Mouse (Mus musculus) gastrocnemius, postnatal 36 days (tissue): ENCODE measurements around the gene Ccnd3. TPM values are rescaled to one million over a fixed set of nuclear protein-coding genes. Genes with fewer than 3 reads are reported as not detected.
A peak's percentile ranks its signal among the peaks of the same experiment; 100 is the strongest.

Experiments
- DNase-seq, 2 experiments: peaks; one replicate each; pipeline ENCODE4 v3.0.0; 2022
- intact Hi-C: fragments of 180-260 bp; cut with DNase I; formaldehyde crosslinking; loops from one replicate; pipeline ENCODE4 v1.15.1; 2025
- long read RNA-seq, 2 experiments: library from polyadenylated mRNA; stranded (forward); transcript quantifications; one replicate each; pipeline ENCODE4 v2.0.0; 2021
- total RNA-seq, 2 experiments: library from RNA; stranded (reverse); gene quantifications; 2 replicates each; pipeline ENCODE4 v1.2.3; 2021

The Ccnd3 gene
- total RNA-seq = 10 to 100 TPM; 31.4 to 31.5 TPM
- long read RNA-seq, experiment 1, transcript Ccnd3-205 (5 exons, 1,977 nt) = major isoform, 25 of 32 reads
- long read RNA-seq, experiment 1, partial matches to known transcripts = 0 of 32 reads
- long read RNA-seq, experiment 1, other reads (novel, unspliced or antisense) = 5 of 32 reads
- long read RNA-seq, experiment 2, transcript Ccnd3-205 (5 exons, 1,977 nt) = major isoform, 33 of 41 reads
- long read RNA-seq, experiment 2, partial matches to known transcripts = 0 of 41 reads
- long read RNA-seq, experiment 2, other reads (novel, unspliced or antisense) = 7 of 41 reads

DNA sequence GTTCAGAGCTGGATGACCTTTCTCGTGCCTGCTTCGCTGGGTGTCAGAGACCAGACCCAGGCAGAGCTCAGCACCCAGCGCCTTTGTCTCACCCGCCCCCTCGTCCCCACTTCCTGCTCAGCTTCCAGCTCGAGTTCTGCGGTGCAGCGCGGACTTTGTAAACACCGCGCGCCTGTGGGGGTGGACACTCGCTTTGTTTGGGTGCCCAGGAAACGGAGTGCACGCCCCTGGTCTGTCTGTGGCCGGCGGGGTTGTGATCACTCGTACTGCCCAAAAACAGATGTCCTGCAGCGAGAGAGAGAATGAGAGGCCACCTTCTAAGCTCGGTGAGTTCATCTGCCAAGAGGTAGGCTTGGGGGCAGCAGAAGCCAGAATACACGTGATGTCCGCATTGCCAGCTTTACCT lies at the start of gene Ccnd3:
Gene Ccnd3, plus strand, starts transcription at position 111 of the 406 bp plus-strand sequence.
- peak; percentile 62 to 80 for DNase-seq
- intact Hi-C loops = loop anchor here (5.0 kb wide), 2 partner anchors 172 to 182 kb away; partner anchors contain the start of genes Frs3 and Tomm6

DNA sequence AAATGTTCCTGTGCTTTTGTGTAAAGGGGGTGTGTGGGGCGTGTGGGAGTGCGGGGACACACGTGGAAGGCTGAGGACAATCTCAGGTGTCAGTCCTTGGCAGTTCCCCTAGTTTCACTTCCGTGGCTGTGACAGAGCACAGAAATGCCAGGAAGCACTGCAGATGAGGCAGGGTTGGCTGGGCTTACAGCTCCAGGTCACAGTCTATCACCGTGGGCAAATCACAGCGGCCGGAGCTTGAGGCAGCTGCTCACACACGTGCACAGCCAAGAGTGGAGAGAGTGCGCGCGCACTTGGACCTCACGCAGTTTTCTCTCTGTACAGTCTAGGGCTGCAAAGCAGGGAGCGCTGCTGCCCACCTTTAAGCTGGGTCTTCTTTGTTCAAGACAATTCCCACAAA lies 46.5 kb upstream of the Ccnd3 start:
- DNase-seq = no peak
- intact Hi-C loops = no loop called here

DNA sequence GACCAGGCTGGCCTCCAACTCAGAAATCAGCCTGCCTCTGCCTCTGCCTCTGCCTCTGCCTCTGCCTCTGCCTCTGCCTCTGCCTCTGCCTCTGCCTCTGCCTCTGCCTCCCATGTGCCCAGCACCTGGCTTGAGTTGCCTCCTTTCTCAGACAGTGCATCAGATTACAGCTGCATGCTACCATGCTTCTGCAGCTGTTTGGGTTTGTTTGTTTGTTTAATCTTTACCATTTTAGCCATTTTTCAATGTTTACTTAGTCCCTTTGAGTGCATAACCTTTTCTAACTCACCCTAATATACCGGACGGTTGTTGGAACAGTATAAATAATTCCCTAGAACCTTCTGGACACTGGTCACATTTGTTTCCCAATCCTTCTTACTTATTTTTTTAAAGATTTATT lies 45.9 kb upstream of the Ccnd3 start:
- intact Hi-C loops = no loop called here
- no peak for DNase-seq

DNA sequence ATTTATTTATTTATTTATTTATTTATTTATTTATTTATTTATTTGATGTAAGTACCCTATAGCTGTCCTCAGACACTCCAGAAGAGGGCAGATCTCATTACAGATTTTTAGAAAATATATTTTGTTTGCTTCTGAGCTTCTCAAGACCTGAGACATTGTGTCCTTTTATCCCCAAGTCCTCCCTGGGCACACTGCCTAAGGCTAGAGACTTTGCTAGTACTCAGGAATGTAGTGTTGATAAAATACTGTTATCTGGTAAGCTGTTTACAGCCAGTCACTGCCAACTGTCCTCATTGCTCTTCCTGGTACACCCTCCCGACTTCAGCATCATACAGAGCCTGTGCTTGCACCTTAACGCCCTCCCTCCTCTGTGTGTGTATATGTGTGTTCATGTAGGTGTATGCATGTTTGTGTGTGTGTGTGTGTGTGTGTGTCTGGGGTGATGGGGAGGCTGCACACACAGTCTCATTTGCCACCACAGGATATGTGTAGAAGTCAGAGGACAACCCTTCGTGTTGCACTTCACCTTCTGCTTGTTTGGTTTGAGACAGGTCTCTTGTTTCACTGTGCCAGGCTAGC lies 45.4 kb upstream of the Ccnd3 start:
- intact Hi-C loops = no loop called here
- DNase-seq = no peak

DNA sequence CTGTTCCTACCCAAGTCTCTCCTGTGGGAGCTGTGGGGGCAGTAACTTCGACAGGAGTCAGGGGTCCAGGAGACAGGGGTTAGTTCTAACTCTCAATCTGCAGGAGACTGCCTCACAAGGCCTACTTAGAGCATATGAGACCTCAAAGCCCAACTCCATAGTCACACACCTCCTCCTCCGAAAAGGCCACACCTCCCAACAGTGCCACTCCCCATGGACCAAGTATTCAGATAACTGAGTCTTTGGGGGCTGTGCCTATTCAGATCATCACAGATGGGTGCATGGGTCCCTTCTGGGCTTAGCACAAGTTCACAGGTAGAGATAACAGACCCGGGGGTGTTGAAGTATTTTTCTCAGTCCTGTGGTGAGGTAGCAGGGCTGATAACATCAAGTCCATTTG lies 43.2 kb upstream of the Ccnd3 start:
- DNase-seq = no peak
- intact Hi-C loops = no loop called here

DNA sequence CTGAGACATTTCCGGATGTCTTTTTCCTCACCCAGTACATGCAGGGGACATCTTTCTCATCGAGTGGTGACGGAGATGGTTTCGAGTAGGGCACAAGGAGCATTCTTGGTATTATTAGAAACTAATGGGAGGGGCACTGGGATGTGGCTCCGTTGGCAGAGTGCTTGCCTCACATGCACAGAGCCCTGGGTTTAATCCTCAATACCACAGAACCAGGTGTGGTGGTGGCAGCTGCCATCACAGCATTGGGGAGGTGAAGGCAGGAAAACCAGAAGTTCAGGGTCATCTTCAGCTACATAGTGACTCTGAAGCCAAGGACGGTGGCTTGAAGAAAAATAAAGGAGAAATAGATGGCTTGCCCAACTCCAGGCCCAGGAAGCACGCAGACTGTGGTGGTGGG lies 42.6 kb upstream of the Ccnd3 start:
- no peak for DNase-seq
- intact Hi-C loops = no loop called here

DNA sequence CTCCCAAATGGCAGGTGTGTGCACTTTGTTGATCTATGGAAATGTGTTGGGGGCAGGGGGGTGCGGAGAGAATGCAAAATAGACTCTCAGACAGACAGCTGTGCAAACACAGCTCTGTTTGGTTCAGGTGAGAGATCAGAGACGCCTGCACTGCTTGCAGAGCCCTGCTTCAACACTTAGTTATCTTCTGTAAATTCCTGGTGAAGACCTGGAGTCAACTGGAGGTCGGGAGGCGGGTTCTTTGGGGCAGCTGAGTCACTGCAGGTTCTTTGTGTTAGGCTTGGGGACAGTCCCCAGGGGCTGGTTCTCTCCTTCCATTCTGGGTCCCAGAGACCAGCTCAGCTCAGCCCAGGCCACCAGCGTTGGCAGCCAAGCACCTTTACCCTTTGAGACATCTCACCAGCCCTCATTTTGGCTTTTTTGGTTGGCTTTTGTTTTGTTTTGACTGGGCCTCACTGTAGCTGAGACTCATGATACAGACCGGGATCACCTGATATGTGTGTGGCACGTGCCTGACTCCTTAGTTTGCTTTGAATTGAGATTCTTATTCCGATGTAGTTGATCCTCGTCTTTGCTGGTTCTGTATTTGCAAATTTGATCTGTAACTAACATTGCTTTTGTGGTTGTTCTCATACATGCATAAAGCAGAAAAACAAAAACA lies 42.0 kb upstream of the Ccnd3 start:
- DNase-seq = no peak
- intact Hi-C loops = no loop called here

DNA sequence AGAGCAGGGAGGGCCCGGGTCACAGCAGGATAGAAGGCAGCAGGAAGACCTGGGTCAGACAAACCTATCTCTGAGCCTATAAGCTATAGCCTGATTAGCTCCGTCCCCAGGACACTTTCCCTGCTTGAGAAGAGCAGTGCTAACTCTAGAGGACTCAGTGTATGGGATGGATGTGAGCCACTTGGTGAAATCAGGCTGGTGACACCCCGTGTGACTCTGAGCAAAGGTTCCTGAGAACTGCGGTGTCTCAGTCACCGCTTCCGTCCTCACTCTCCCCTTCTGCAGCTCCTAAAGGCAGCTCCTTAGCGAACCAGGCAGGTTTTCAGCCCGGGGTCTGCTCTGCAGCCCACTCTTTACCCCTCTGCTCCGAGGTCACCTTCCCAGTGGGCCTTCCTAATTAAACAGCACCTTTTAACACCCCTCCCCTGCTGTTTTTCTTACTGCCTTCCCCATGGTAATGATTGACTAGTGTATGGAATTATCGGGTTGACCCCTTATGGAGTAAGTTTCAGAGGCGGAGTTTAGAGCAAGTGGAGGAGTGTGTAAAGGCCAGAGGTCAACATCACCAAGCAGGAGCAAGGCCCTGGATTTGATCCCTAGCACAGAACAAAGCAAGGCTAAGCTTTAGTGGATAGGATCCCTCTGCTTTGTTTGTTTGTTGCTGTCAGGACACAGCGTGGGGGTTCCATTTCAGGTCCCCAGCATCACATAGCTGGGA lies 40.4 kb upstream of the Ccnd3 start:
- no peak for DNase-seq
- intact Hi-C loops = no loop called here

DNA sequence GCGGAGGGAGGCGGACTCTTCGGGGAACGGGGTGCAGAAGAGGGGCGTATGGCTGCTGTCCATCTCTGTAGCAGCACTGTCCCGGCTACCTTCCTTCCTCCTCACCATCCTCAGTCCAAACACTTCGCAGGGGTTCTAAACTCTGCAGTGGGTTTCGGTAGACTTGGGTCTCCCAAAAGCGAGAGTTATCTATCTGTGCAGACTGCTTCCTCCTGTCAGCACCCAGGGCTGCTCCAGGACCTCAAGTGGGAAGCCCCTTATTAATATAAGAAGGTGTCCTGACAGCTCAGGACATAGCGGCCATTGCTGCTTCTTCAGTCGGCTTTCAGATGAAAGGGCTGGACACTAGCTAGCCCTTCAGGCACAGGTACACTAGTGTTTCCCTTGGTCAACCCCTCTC lies 39.8 kb upstream of the Ccnd3 start:
- no peak for DNase-seq
- intact Hi-C loops = no loop called here

DNA sequence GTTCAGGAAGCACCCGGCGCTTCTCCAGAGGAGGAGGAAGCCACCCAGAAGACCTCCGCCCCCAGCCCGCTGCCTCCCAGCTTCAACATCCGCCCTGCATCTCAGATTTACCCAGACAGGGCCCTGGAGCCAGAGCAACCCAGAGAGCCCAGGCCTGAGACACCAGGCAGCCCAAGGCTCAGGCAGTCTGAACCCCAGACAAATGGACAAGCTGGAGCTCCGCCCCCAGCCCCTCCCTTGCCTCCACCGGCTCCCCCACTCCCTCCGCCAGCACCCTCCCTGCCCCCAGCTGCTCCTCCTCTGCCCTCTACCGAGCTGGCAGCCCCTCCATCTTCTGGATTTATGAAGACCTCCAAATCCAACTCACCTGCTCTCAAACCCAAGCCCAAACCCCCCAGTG lies 38.6 kb upstream of the Ccnd3 start:
- DNase-seq = no peak
- intact Hi-C loops = no loop called here

DNA sequence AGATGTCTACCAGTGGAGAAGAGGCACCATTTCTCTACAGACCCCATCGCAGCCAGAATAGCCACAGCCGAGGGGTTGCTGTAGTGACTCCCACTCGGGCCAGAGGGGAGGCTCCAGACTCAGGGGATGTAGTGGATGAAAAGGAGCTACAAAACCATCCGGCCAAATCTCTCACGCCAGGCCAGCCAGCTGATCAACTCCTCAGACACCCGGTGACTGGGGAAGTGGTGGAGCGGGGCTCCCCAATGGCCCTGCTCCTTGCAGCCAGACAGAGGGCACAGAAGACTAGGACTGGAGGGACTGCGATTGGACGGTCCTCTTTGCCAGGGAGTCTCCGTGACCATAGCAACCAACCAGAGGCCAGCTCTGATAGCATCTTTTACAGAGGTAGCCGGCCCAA lies 37.2 kb upstream of the Ccnd3 start:
- intact Hi-C loops = no loop called here
- DNase-seq = no peak

DNA sequence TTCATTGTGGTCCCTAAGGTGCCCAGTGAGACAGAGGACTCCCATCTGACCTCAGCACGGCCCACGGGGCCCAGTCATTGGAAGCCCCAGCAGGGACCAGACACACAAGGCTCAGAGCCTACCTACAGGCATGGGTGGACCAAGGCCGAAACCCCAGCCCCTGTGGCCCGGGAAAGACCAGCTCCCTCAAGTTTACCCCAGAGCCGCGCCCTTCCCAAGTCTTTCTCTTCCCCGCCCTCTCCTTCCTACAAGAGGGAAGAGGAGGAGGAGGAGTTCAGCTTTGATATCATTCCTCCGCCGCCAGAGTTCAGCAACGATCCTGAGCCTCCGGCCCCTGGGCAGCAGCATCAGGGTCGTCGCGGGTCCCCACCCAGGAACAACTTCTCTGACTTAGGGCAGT lies 36.8 kb upstream of the Ccnd3 start:
- no peak for DNase-seq
- intact Hi-C loops = no loop called here

DNA sequence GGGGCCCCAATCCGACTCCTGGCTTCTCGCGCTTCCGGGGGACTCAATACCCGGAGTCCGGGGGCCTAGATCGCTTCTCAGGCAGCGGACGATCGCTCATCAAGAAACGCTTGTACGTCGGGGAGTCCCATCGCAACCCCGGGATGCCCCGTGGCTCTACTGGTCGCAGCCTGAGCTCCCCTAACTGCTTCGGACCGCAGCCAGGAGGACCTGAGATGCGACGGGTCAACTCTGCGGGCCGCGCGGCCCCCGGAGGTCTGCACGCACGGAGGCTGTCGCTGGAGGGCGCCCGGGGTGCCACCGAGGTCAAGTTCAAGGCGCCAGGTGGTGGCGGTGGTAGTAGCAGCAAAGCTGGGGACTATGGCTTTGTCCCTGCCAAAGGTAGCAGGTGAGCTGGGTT lies 36.4 kb upstream of the Ccnd3 start:
- no peak for DNase-seq
- intact Hi-C loops = no loop called here

DNA sequence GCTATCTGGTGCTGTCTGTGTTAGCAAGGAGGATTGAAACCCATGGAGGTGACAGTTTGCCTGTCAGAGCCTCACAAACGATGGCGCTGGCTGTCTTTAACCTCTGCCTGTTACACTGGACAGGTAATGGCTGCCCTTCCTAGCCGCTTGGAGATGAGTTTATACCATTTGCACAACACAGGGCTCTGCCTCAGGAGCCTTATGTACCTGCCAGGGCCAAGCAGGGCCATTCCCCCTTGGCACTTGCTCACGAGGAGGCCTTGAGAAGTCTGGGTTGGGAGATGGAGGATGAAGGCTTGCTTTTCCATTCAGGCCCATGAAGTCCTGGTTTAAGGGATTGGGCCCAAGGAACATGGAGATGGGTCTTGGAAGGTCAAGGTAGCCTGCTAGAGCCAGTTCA lies 35.2 kb upstream of the Ccnd3 start:
- DNase-seq = no peak
- intact Hi-C loops = no loop called here

DNA sequence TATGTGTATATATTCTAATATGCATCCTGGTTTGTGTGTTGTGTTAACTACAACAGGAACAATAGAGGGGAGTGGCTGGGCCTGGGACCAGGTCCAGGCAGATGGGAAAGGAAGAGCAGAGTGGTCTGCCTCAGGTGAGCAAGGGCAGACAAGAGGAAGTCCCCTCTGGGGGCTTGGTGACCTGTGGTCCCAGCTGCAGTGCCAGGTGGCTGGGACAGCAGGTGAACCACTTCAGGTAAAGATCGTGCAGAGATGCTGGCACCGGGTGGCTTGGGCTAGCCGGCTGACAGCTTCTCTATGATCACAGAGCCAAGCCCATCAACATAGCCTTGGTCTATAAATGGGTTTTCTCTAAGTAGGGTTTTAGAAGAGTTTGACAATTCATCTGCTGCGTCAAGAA lies 34.7 kb upstream of the Ccnd3 start:
- intact Hi-C loops = no loop called here
- DNase-seq = no peak

DNA sequence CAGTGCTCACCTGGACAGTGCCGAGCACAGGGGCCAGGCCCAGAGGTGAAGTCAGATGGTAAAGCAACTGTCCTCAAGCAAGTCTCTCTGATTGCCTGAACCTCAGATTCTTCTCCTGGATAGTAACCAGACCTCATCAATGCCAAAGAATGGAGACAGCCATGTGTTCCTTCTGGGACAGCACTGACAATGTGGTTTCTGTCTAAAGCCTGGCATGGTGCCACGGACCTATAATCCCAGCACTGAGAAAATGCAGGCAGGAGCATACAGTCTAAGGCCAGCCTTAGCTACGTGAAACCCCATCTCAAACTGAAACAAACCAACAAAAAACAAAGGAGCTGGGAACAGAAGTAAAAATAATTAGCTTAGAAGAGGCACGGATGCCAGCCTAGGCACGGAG lies 34.2 kb upstream of the Ccnd3 start:
- no peak for DNase-seq
- intact Hi-C loops = no loop called here

DNA sequence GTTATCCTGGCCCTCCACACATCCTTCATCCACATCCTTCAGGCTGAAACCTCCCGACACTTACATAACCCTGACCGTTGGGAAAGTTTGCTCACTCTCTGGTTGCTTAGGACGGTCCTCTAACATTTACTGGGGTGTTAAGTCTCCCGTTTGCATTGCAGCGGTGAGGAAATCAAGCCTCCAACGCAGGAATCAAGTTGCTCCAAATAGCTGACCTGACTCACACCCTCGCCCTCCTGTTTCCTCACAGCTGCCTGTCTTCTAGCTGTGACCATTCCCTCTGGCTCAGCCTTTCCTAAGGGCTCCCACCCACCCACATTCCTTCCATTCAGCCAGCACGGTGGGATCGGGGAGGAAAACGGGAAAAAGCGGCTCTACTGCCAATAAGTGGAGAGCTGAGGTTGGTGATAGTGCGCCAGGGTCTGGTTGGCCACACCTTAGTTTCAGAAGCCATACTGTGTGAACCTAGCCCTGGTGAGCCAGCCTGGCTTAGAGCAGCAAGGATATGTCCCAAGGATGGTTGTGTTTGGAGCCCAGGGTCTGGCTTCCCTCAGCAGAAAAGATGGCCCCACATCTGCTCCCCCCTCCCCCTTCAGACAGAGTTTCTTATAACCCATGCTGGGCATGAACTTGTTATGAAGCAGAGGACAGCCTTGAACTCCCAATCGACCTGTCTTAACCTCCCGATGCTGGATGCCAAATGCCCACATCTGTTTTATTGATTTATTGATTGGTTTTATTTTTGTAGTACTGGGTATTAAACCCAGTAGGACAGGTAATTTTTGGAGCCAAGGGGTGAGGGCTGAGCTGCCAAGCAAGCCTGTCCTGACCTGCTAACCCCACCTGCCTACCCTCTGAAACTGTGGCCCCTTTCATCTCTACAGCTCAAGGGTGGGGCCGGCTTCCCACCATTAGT lies 32.2 kb upstream of the Ccnd3 start:
- DNase-seq = no peak
- intact Hi-C loops = no loop called here

DNA sequence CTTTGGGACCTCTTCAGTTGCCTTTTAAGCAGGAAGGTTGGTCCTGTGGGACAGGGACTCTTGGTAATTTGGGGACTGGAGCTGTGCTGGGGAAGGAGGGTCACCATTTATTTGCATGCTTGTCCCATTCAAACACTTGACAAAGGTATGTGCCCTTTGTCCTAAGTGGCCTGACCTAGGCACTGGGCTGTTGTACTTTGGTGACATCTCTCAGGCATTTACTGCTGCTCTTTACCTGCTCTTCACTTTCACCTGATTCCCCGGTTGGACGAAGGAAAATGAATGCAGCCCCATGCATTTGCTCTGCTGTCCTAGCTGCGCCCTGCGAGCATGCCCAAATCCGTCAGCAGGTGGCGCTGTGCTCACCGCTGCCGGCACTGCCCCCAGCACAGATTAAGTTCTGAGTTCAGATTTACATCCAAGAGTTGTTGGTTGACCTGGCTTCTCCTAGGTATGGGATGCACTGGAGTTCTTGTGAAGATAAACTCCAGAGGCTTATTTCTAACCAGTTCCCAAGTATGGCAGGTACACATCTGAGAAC lies 31.3 kb upstream of the Ccnd3 start:
- intact Hi-C loops = no loop called here
- DNase-seq = peak in 1 of 2 experiments; percentile 34

DNA sequence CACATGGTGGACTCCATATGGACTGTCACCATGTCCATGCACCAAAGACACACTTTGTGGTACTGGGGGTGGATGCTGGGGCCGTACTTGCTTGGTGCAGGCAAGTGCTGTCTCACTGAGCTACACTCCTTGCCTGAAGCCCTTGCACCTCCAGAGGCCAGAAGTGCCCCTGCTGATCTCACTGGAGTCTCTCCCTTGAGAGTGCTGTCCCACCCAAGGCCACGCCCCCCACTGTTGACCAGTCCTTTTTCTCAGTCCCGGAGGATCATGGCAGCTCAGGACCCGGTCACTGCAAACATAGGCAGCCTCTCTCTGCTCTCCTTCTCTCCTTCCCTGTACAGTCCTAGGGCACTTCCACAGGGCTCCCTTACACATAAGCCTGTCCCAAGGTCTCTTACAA lies 30.6 kb upstream of the Ccnd3 start:
- intact Hi-C loops = no loop called here
- no peak for DNase-seq

DNA sequence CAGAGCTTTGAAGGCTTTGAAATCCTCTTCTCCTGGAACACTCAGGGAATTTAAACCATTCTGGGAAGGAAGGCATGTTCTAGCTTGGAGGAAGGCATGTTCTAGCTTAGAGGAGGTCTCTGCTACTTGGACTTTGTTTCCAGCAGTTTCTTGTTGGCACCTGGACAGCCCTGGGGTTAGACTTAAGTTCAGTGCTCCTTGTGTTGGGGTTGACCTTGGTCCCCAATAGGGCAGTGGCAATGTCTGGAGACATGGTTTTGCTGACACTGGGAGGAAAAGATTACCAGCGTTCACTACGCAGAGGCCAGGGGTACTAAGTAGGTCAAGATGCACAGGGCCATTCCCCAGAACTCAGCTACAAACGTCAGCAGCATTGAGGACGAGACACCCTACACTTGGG lies 29.7 kb upstream of the Ccnd3 start:
- no peak for DNase-seq
- intact Hi-C loops = no loop called here
